Mouse (Mus musculus) ES-Bruce4 (cell line): ENCODE measurements around the gene Cacng3.

ENCODE experiments used
- CTCF ChIP-seq: IDR thresholded peaks from one replicate; pipeline ENCODE4 v1.8.1; 2011; ENCODE audit warnings: low read depth, low read length
- EP300 ChIP-seq: IDR thresholded peaks from 2 replicates; pipeline ENCODE4 v1.6.1; 2011; ENCODE audit warnings: low read depth, low read length; ENCODE audit not compliant: insufficient read depth
- POLR2A ChIP-seq: IDR thresholded peaks from one replicate; pipeline ENCODE4 v1.8.1; 2011; ENCODE audit warnings: low read length; ENCODE audit not compliant: insufficient read depth

- TF ChIP-seq POLR2A (no peak), EP300 (no peak), CTCF (no peak)
These were observed 13.6 kb upstream of the Cacng3 start for GRCm38 (mm10) chr7:122656671-122657070.
